Mouse (Mus musculus): Measurements from ENCODE around the gene Smtn. TPM values are rescaled to one million over a fixed set of nuclear protein-coding genes. Genes with fewer than 3 reads are reported as not detected.
A peak's percentile ranks its signal among the peaks of the same experiment; 100 is the strongest.

The Smtn gene
- total RNA-seq, 2 experiments from 2014 or later: 8.3 to 10.5 TPM

GRCm38 (mm10) chr11:3515216-3515615 is 25.2 kb downstream of the Smtn start:
- ATAC-seq (replicated peaks; ENCODE audit: poor library complexity, severe bottlenecking): no peak

DNA sequence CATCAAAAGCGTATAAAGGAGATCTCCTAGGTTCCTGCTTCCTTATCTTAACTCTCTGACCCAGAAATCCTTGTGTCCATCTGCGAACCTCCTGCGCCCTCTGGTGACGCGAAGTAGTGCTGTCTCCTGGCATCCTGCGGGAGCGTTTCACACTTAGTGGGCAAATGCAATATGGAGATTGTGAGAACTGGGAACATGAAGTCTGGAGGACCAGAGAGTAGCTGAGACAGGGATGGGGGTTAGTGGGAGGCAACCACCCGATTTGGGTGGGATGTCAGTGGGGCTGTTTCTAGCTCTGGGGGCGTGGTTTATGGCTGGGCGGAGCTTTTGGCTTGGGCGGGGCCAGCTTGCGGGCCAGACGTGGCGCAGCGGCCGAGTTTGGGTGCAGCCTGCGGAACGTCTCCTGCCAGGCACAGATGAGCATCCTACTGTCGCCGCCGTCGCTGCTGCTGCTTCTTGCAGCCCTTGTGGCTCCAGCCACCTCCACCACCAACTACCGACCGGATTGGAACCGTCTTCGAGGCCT is 25.8 kb downstream of the Smtn start, which contains the start of gene Selenom:
TSS of gene Selenom (plus strand) at position 156 of the 526 bp plus-strand sequence.
- ATAC-seq (replicated peaks; ENCODE audit: poor library complexity, severe bottlenecking): peak; percentile 75

DNA sequence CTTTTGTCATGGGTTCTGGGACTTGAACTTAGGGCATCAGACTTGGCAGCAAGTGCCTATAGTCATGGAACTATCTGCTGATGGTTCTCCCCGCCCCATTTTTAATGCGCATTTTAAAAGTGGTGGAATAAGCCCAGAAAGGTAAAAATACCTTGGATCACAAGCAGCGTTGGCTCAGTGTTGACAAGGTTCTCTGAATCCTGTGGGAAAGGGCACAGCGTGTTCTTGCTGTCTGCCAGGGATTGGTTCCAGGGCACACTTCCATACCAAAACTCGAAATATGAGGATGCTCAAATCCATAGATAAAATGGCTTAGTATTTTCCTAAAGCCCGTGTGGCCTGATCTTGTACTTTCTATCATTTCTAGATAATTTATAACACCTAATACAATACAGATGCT is 27.1 kb downstream of the Smtn start:
- no peak for ATAC-seq (replicated peaks; ENCODE audit: poor library complexity, severe bottlenecking)

DNA sequence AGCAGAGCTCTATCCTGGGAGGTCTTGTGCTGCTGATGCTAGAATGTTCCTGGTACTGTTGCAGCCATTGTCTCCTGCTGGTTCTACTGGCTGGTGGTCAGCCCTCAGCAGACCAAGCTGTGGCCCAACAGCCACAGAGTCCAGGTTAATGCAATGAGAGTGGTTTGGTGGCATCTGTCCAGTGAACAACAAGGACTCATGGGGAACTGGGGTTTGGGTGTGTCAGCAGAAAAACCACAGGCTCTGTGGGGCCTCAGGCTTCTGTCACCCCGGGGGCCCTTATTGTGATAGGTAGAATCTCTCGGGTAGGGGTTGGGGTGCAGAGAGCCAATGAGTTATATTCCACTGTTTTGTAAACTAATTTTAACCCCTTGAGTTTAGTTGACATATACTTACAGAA is 30.1 kb downstream of the Smtn start:
- peak; percentile 67 for ATAC-seq (replicated peaks; ENCODE audit: poor library complexity, severe bottlenecking)

- ATAC-seq (replicated peaks; ENCODE audit: poor library complexity, severe bottlenecking): no peak
Measured at GRCm38 (mm10) chr11:3509181-3510085, 31.0 kb downstream of the Smtn start.

DNA sequence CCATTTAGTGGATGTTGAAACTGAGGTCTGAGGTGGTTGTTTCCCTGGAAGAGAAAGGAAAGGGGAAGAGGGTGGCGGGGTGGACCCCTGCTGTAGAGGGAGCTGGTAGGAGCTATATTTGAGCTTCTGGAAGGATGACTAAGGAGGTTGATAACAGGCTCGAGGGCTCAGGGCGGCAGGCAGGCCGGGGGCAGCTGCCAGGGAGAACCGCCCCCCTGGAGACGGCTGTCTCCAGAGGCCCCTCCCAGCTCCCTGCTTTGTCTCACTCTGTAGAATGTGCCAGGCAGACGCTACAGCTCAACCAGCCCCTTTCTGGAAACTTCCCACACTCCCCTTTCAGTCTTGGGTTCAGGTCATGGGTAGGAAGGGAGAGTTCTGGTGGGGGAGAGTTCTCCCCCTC is 32.2 kb downstream of the Smtn start:
- peak; percentile 19; the same call in 1 of the 2 replicates for ATAC-seq (replicated peaks; ENCODE audit: poor library complexity, severe bottlenecking)

DNA sequence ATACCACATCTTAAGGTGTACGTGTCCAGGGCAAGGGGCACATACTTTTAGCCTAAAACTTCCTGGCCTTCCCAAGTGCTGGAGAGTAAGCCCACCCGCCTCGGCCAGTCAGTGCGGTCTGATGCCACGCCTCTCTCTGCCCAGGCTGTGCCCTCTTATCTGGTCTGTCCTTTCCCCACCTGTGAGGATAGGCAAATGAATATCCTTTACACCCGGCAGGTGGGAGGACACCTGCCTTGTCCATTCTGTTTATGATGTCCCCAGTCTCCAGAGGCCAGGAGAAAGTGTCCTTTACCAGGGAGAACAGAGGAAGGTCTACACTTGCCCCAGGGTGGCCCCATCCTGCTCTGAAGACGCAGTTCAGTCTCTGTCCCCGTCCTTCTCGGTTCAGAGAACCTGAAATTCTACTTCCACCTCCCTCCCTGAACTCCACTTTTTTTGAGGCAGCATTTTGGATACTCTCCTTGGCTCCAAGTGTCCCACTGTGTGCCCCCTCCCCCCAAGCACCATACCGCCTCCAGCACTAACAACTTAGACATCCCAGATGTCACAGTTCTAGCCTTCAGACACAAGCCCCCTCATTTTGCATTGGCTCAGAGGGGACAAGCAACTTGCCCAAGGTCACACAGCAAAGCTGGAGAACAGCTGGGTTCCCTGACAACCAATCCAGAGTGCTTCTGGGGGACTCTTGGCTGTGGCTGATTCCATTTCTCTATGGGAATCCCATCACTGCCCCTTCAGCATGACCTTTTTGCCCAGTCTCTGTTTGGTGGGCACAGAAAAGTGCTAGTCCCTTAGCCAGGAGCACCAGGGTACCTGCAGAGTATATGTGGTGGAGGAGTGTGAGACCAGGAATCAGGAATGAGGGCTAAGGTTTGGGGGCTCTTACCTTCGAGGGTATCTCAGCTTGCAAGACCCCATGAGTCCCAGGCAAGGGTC is 36.4 kb downstream of the Smtn start:
- ATAC-seq (replicated peaks; ENCODE audit: poor library complexity, severe bottlenecking): no peak

- no peak for ATAC-seq (replicated peaks; ENCODE audit: poor library complexity, severe bottlenecking)
Measured at GRCm38 (mm10) chr11:3502459-3503072, 37.8 kb downstream of the Smtn start.

GRCm38 (mm10) chr11:3502057-3502456 is 38.4 kb downstream of the Smtn start:
- no peak for ATAC-seq (replicated peaks; ENCODE audit: poor library complexity, severe bottlenecking)

DNA sequence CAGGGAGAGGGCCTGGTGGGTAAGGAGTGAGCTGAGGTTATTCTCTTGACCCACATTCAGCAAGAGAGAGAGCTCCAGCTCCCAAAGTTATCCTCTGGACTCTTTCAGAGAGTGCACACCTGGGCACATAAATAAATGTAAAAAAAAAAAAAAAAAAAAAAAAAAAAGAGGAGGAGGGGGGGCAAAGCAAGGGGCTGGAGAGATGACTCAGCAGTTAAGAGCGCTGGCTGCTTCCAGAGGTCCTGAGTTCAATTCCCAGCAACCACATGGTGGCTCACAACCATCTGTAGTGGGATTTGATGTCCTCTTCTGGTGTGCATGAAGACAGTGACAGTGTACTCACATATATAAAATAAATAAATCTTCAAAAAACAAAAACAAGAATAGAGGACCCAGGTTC is 43.1 kb downstream of the Smtn start:
- no peak for ATAC-seq (replicated peaks; ENCODE audit: poor library complexity, severe bottlenecking)

DNA sequence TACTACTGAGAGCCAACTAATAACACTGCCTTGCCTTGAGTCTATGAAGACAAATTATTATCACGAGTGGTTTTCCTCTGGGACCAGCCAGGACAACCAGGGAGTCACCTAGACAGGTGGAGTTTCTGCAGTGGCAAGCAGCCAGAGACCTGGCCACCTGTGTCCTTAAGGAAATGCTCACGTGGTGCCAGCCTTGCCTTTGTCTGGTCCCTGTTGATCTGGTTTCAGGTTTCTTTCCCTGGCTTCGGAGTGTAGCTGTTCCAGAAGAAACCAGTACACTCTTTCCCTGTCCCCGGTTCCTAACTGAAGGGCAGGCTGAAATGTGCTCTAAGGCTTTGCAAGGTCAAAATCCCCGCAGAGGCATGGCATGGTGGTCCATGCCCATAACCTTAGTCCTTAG is 43.7 kb downstream of the Smtn start:
- no peak for ATAC-seq (replicated peaks; ENCODE audit: poor library complexity, severe bottlenecking)

DNA sequence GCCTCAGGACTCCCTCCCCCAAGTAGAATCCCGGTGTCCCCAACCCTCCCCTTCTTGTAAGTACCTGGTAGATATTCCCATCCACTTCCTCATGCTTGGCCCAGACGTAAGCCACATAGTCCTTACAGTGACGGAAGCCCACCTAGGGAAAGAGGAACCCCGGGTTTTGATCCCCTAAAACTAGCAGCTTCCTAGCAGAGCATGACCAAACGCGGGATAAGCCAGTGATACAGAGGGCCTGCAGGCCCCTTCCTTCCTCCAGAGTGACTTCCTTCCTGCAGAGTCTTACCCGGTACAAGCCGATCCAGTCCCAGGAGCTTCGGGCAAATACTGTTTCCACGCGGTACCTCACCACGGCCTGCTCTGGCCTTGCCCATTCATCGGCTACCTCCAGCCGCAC is 44.9 kb downstream of the Smtn start:
- ATAC-seq (replicated peaks; ENCODE audit: poor library complexity, severe bottlenecking): peak; percentile 70

GRCm38 (mm10) chr11:3494857-3495256 is 45.6 kb downstream of the Smtn start:
- 0 out of 2 replicates have a peak, but pooled peaks have one; percentile 4 for ATAC-seq (replicated peaks; ENCODE audit: poor library complexity, severe bottlenecking)

- no peak for ATAC-seq (replicated peaks; ENCODE audit: poor library complexity, severe bottlenecking)
Measured at GRCm38 (mm10) chr11:3492748-3493147, 47.7 kb downstream of the Smtn start.

GRCm38 (mm10) chr11:3489036-3489435 is 51.4 kb downstream of the Smtn start:
- ATAC-seq (replicated peaks; ENCODE audit: poor library complexity, severe bottlenecking): no peak

DNA sequence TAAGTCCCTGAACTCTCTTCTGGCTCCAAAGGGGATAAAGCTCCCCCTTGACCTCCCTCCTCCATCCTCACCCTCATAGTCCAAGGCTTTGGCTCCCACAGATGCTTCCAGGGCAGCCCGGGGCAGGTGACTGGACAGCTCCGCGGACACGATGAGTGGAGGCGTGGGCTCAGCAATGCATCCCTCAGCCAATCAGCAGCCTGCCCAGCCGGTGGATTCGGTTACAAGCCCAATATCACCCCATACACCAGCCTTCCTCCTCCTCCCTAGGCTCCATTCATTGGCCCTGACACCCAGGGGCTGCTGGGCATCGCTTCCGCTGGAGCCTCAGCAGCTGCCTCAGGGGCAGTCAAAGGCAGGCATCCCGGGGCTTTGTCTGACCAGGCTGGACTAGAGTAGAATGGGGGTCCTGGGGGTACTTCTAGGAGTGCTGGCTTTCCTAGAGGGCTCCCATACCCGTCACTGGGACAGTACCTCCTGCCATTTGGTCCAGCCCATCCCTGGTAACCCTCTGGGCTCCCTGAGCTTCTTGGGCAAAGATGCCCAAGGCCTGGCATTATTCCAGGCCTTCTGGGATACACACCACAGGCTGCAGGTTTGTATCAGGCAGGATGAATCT is 52.4 kb downstream of the Smtn start, which contains the start of gene Pla2g3:
TSS of gene Pla2g3 (plus strand) at position 333 of the 619 bp plus-strand sequence.
- ATAC-seq (replicated peaks; ENCODE audit: poor library complexity, severe bottlenecking): no peak

- ATAC-seq (replicated peaks; ENCODE audit: poor library complexity, severe bottlenecking): peak; percentile 81
Measured at GRCm38 (mm10) chr11:3486349-3486748, 54.1 kb downstream of the Smtn start.

- ATAC-seq (replicated peaks; ENCODE audit: poor library complexity, severe bottlenecking): no peak
Measured at GRCm38 (mm10) chr11:3483980-3484642, 56.3 kb downstream of the Smtn start.

- ATAC-seq (replicated peaks; ENCODE audit: poor library complexity, severe bottlenecking): no peak
Measured at GRCm38 (mm10) chr11:3475489-3475888, 64.9 kb downstream of the Smtn start.
